Mouse (Mus musculus): Measurements from ENCODE around the gene Ing2. TPM values are rescaled to one million over a fixed set of nuclear protein-coding genes. Genes with fewer than 3 reads are reported as not detected.

The Ing2 gene
- polyA plus RNA-seq (2014; fragmentation: Illumina TruSeq; extraction: RNeasy Lipid Tissue Mini Kit (QIAGEN cat#74804); ENCODE audit: low read depth, low replicate concordance), result 6.3 TPM

DNA sequence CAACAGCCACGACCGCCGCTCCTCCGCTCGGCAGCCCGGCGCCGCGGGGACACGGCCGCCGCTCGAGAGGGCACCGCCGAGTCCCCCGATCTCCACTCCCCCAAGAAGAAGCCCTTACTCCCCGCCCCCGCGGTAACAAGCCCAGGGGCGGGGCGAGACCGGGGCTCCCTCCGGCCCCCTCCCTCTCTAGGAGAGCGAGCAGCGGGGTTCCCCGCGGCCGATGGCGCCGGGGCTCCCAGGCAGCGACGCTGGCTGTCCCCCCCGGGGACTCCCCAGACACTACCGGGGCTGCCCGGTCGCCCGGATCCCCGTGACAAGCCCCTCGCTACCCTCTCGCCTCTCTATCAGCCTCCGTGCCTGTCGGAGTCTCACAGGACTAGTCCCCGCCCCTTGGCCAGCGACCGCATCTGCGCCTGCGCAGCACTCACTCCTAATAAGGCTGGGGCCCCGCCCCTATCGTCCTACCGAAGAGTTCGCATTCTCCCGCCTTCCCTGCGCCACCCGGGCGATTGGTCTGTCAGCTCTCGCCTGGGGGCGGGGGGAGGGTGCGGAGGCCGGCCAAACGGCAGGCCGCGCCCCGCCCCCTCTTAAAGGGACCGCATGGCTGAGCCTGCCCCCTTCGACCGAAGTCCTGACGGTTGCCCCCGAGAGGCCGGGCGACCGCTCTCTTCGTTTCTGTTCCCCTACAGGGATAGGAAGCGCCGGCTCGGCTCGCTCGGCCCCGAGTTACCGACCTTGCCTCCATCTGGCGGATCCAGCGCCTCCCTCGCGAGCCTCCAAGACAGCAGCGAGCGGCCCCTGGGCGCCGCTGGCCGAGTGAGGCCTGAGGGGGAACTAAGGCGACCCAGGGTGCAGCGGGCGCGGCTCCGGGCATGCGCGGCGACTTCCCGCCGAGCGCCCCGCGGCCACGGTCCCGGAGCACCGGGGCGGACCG lies at the start of gene Ing2:
Gene Ing2, minus strand, starts transcription at position 780 of the 934 bp plus-strand sequence.

DNA sequence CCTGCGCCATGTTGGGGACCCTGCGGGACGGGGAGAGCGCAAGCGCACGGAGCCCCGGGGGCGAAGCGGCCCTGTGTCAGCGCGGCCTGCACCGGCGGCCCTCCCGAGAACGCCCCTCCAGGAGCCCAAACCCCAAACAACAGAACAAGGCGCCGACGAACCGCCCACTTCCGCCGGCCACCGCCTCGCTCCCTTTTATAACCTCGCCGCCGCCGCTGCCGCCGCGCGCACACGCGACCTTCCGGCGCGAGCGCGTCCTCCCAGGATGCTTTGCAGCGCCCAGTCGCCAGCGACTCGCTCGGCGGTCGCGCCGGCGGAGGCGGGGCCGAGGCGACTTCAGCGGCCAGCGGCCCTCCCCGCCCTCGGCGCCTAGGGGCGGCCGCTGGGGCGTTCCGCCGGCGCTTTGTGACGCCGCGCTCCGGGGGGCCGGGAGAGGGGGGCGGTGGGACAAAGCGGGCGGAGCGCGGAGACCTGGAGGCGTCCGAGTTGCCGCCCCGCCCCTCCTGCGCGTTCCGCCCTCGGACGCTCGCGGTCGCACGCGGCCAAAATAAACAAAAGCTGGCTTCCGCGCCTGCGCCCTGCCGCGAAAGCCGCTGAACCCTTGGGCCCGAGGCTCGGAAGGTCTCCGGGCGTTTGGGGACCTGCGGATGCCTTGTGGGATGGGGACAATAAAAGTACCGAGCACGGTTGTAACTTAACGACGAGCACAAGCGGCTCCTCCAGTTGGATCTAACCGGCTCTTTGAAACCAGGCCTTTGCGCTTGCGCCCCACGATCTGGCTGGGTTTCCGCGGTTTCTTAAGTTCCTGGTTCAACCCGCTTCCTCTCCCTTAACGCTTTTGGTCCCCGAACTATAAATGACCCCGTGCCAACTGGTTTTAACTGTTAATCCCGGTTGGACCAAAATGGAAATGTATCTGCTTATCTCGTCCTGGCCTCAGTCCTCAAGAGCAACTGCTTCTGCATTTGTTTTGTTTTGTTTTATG lies 38.7 kb upstream of the Ing2 start, which contains the start of gene Cdkn2aip:
Gene Cdkn2aip, minus strand, starts transcription at position 172 of the 985 bp plus-strand sequence.

Other genes with a start within 250 kb of the Ing2 start
- gene Stox2, start 229.2 kb downstream of the Ing2 start, polyA plus RNA-seq (2014; fragmentation: Illumina TruSeq; extraction: RNeasy Lipid Tissue Mini Kit (QIAGEN cat#74804); ENCODE audit: low read depth, low replicate concordance), result 6.7 TPM
- 17.1 TPM for gene Trappc11, start 142.1 kb downstream of the Ing2 start, polyA plus RNA-seq (2014; fragmentation: Illumina TruSeq; extraction: RNeasy Lipid Tissue Mini Kit (QIAGEN cat#74804); ENCODE audit: low read depth, low replicate concordance)
- 30.1 TPM for gene Rwdd4a, start 141.9 kb downstream of the Ing2 start, polyA plus RNA-seq (2014; fragmentation: Illumina TruSeq; extraction: RNeasy Lipid Tissue Mini Kit (QIAGEN cat#74804); ENCODE audit: low read depth, low replicate concordance)
- gene Cdkn2aip, start 38.4 kb upstream of the Ing2 start, polyA plus RNA-seq (2014; fragmentation: Illumina TruSeq; extraction: RNeasy Lipid Tissue Mini Kit (QIAGEN cat#74804); ENCODE audit: low read depth, low replicate concordance), result 6.5 TPM
- not detected for gene Cldn24, start 146.6 kb upstream of the Ing2 start, polyA plus RNA-seq (2014; fragmentation: Illumina TruSeq; extraction: RNeasy Lipid Tissue Mini Kit (QIAGEN cat#74804); ENCODE audit: low read depth, low replicate concordance)
- gene Cldn22, start 148.9 kb upstream of the Ing2 start, polyA plus RNA-seq (2014; fragmentation: Illumina TruSeq; extraction: RNeasy Lipid Tissue Mini Kit (QIAGEN cat#74804); ENCODE audit: low read depth, low replicate concordance), result 0.50 TPM

Measured in heart, adult 10 weeks (tissue).